Mouse (Mus musculus): ENCODE data around the gene Gm28553. TPM values are rescaled to one million over a fixed set of nuclear protein-coding genes. Genes with fewer than 3 reads are reported as not detected.
"Not testable (repeated sequence)": the region's sequence is repeated elsewhere in the genome, so short reads cannot be mapped to it uniquely, and the experiment has no call there.

Gene Gm28553
- total RNA-seq (2021) = not detected

DNA sequence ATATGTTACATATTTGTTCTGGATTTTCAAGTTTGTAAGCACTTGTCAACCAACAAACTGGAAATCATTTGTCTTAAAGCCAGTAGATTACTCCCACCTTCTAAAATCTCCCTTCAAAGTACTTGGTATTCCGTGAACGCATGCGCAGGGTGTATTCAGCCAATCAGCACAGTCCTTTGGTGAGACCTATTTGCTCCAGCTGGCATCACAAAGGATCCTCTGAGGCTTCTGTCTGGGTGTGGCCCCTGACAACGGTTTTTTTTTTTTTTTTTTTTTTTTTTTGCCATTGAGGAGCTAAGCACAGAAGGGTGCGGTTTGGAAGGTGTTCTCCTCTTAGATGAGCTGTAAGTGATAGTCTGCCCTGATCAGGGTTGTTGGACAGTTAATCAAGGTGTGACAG lies at the start of gene Gm28553:
TSS of gene Gm28553 (plus strand) at position 301 of the 400 bp plus-strand sequence.
- DNase-seq (ENCODE audit: extremely low spot score in 1 of 2, low spot score in 2 of 2); intact Hi-C loops (cut with DNase I): not testable (repeated sequence)
